Mouse (Mus musculus) left cerebral cortex, postnatal 4 days (tissue): Measurements from ENCODE around the gene G0s2. TPM values are rescaled to one million over a fixed set of nuclear protein-coding genes. Genes with fewer than 3 reads are reported as not detected.

Source experiments
- DNase-seq: peaks from one replicate; pipeline ENCODE4 v3.0.0-alpha.2; 2022
- intact Hi-C: fragments of 180-260 bp; cut with DNase I; formaldehyde crosslinking; loops from one replicate; pipeline ENCODE4 v1.15.1; 2025
- total RNA-seq, 2 experiments: library from RNA; stranded (reverse); gene quantifications; 2 replicates each; pipeline ENCODE4 v1.2.3; 2021

G0s2 gene
- 1 to 10 TPM; 3.1 to 3.7 TPM for total RNA-seq

GRCm38 (mm10) chr1:193272916-193273601 is at the start of gene G0s2:
Gene G0s2 (minus strand): TSS chr1:193273217.
- intact Hi-C loops, result no loop called here
- peak; percentile 55 for DNase-seq

GRCm38 (mm10) chr1:193320398-193320797 is 47.4 kb upstream of the G0s2 start:
- DNase-seq, result no peak
- intact Hi-C loops, result no loop called here

GRCm38 (mm10) chr1:193319721-193320120 is 46.7 kb upstream of the G0s2 start:
- no peak for DNase-seq
- intact Hi-C loops, result loop anchor here (5.0 kb wide), 1 partner anchor 57 kb away; the partner anchor contains the start of gene Hsd11b1

GRCm38 (mm10) chr1:193317159-193317559 is 44.1 kb upstream of the G0s2 start:
- DNase-seq, result peak; percentile 90
- intact Hi-C loops, result loop anchor here (5.0 kb wide), 1 partner anchor 55 kb away; the partner anchor contains the start of gene Hsd11b1

GRCm38 (mm10) chr1:193316358-193316750 is 43.3 kb upstream of the G0s2 start:
- intact Hi-C loops, result loop anchor here (5.0 kb wide), 1 partner anchor 54 kb away; the partner anchor contains the start of gene Hsd11b1
- DNase-seq, result no peak

- DNase-seq, result peak; percentile 88
- intact Hi-C loops, result loop anchor here (5.0 kb wide), 1 partner anchor 54 kb away; the partner anchor contains the start of gene Hsd11b1
Observed at GRCm38 (mm10) chr1:193315705-193316357, 42.8 kb upstream of the G0s2 start.

- DNase-seq, result no peak
- intact Hi-C loops, result no loop called here
Observed at GRCm38 (mm10) chr1:193311596-193311995, 38.6 kb upstream of the G0s2 start.

- intact Hi-C loops, result no loop called here
Observed at GRCm38 (mm10) chr1:193310519-193311085, 37.6 kb upstream of the G0s2 start.

GRCm38 (mm10) chr1:193309785-193310518 is 36.9 kb upstream of the G0s2 start:
- no peak for DNase-seq
- intact Hi-C loops, result no loop called here

More at GRCm38 (mm10) chr1:193310519-193311085, 37.6 kb upstream of the G0s2 start:
- DNase-seq, result no peak

GRCm38 (mm10) chr1:193306832-193307231 is 33.8 kb upstream of the G0s2 start:
- intact Hi-C loops, result no loop called here

GRCm38 (mm10) chr1:193305386-193305785 is 32.4 kb upstream of the G0s2 start:
- intact Hi-C loops, result no loop called here
- DNase-seq, result peak; percentile 53

More at GRCm38 (mm10) chr1:193306832-193307231, 33.8 kb upstream of the G0s2 start:
- no peak for DNase-seq

- intact Hi-C loops, result no loop called here
- no peak for DNase-seq
Observed at GRCm38 (mm10) chr1:193303096-193303495, 30.1 kb upstream of the G0s2 start.

- no peak for DNase-seq
- intact Hi-C loops, result no loop called here
Observed at GRCm38 (mm10) chr1:193302093-193302405, 29.0 kb upstream of the G0s2 start.

GRCm38 (mm10) chr1:193301216-193302092 is 28.4 kb upstream of the G0s2 start:
- intact Hi-C loops, result no loop called here
- DNase-seq, result no peak

- intact Hi-C loops, result no loop called here
- no peak for DNase-seq
Observed at GRCm38 (mm10) chr1:193299995-193300394, 27.0 kb upstream of the G0s2 start.

- intact Hi-C loops, result no loop called here
- DNase-seq, result no peak
Observed at GRCm38 (mm10) chr1:193298141-193298765, 25.2 kb upstream of the G0s2 start.

- no peak for DNase-seq
- intact Hi-C loops, result no loop called here
Observed at GRCm38 (mm10) chr1:193295920-193296319, 22.9 kb upstream of the G0s2 start.

GRCm38 (mm10) chr1:193293926-193294325 is 20.9 kb upstream of the G0s2 start:
- intact Hi-C loops, result no loop called here
- no peak for DNase-seq

- DNase-seq, result no peak
- intact Hi-C loops, result no loop called here
Observed at GRCm38 (mm10) chr1:193293039-193293438, 20.0 kb upstream of the G0s2 start.

GRCm38 (mm10) chr1:193290686-193291085 is 17.7 kb upstream of the G0s2 start:
- DNase-seq, result no peak
- intact Hi-C loops, result no loop called here
